Comparison of ENCODE assay signal across 11 mouse cellular contexts in genomic region chr17:29465405-29466010, GRCm38 (mm10). TPM values are rescaled to one million over a fixed set of nuclear protein-coding genes. Genes with fewer than 3 reads are reported as not detected.
DNase-seq lines count a peak whose midpoint lies in the region; ATAC-seq and TF ChIP-seq lines count a peak whose summit lies in the region.
"Had no signal": no experiment of that assay in that cellular context is flagged by ENCODE, and none has a peak within 500 bp of the region (broad histone marks: within the 10 kb centered on the region; RNA-seq: fewer than 3 reads in every experiment).

No protein-coding gene starts in this region.

- DNase-seq in intestine, embryonic 14.5 days (ENCODE audit: low spot score) = no peak
- peak; percentile 32 for DNase-seq in embryonic facial prominence, embryonic 14.5 days (ENCODE audit: low spot score)
- DNase-seq in kidney, postnatal 4 days = peak; percentile 23 to 47
- DNase-seq in testis, postnatal 14 days (ENCODE audit: low spot score) = no peak
- DNase-seq in cerebellum, postnatal 14 days = no peak
- DNase-seq in left cerebral cortex, adult 8-10 months (ENCODE audit: low spot score in 2 of 2) = no peak
- DNase-seq: gastrocnemius, postnatal 36 days; liver, embryonic 13.5 days had no signal

- H3K4me1 ChIP-seq in intestine, embryonic 14.5 days (replicated peaks; ENCODE audit: control insufficient read depth, insufficient read depth, low read length) = peaks cover 43% of the 10 kb centered on the region
- H3K4me1 ChIP-seq in intestine, embryonic 16.5 days (ENCODE audit: control insufficient read depth, insufficient read depth, low read length) = peaks cover 26% of the 10 kb centered on the region
- H3K4me1 ChIP-seq in bone marrow macrophage, adult 2 months (ENCODE audit: control insufficient read depth, insufficient read depth, low read length) = no peaks in the 10 kb centered on the region
- peaks cover 39% of the 10 kb centered on the region for H3K4me1 ChIP-seq in embryonic facial prominence, embryonic 14.5 days (ENCODE audit: control insufficient read depth, insufficient read depth, low read length)

- 27% methylated on average over 9 of the region's 9 CpGs for WGBS in intestine, embryonic 14.5 days
- WGBS in intestine, embryonic 16.5 days = 46% methylated on average over 9 of the region's 9 CpGs
- WGBS in embryonic facial prominence, embryonic 14.5 days = 26% methylated on average over 9 of the region's 9 CpGs

- no peak overlapping the region for H3K9ac ChIP-seq in intestine, embryonic 14.5 days (ENCODE audit: low read length)
- H3K9ac ChIP-seq in intestine, embryonic 16.5 days (ENCODE audit: low read depth, low read length) = no peak overlapping the region
- no peak overlapping the region for H3K9ac ChIP-seq in embryonic facial prominence, embryonic 14.5 days (ENCODE audit: low read depth, low read length)
- H3K9ac ChIP-seq: liver, embryonic 13.5 days; midbrain, embryonic 15.5 days had no signal

- H3K27me3 ChIP-seq in intestine, embryonic 14.5 days (replicated peaks; ENCODE audit: control insufficient read depth, insufficient read depth, low read length) = no peaks in the 10 kb centered on the region
- no peaks in the 10 kb centered on the region for H3K27me3 ChIP-seq in intestine, embryonic 16.5 days (replicated peaks; ENCODE audit: control insufficient read depth, insufficient read depth, low read length)
- H3K27me3 ChIP-seq in embryonic facial prominence, embryonic 14.5 days (replicated peaks; ENCODE audit: control insufficient read depth, insufficient read depth, low read length) = no peaks in the 10 kb centered on the region

- no peak for ATAC-seq in intestine, embryonic 14.5 days (replicated peaks; ENCODE audit: low FRiP score, low TSS enrichment, low read depth)
- no peak for ATAC-seq in intestine, embryonic 16.5 days
- no peak for ATAC-seq in embryonic facial prominence, embryonic 14.5 days (ENCODE audit: low read depth)
- ATAC-seq: midbrain, embryonic 15.5 days had no signal

- H3K4me3 ChIP-seq in intestine, embryonic 14.5 days (ENCODE audit: low read depth, low read length) = no peak overlapping the region
- no peak overlapping the region for H3K4me3 ChIP-seq in intestine, embryonic 16.5 days (ENCODE audit: low read length)
- H3K4me3 ChIP-seq in bone marrow macrophage, adult 2 months (ENCODE audit: insufficient read depth, low read length) = no peak overlapping the region
- H3K4me3 ChIP-seq in embryonic facial prominence, embryonic 14.5 days (ENCODE audit: low read depth, low read length) = no peak overlapping the region
- H3K4me3 ChIP-seq: liver, embryonic 13.5 days; midbrain, embryonic 15.5 days had no signal

- TF ChIP-seq CTCF in bone marrow macrophage, adult 2 months (IDR thresholded peaks at IDR 0.05; ENCODE audit: low read depth, low read length) = peak; percentile 13; the same call in 1 of the 2 replicates

- no peak for TF ChIP-seq POLR2A in bone marrow macrophage, adult 2 months (IDR thresholded peaks at IDR 0.05; ENCODE audit: borderline replicate concordance, low read depth, low read length)

- H3K4me2 ChIP-seq in intestine, embryonic 14.5 days (ENCODE audit: low read length) = no peak overlapping the region
- H3K4me2 ChIP-seq in intestine, embryonic 16.5 days (ENCODE audit: low read depth, low read length) = no peak overlapping the region
- no peak overlapping the region for H3K4me2 ChIP-seq in embryonic facial prominence, embryonic 14.5 days (ENCODE audit: low read depth, low read length)
- H3K4me2 ChIP-seq: liver, embryonic 13.5 days; midbrain, embryonic 15.5 days had no signal

- peak overlapping the region; percentile 95; the same call in 1 of the 2 replicates for H3K27ac ChIP-seq in intestine, embryonic 14.5 days (ENCODE audit: low read depth)
- no peak overlapping the region; the same call in 1 of the 2 replicates for H3K27ac ChIP-seq in intestine, embryonic 16.5 days (ENCODE audit: low read length)
- no peak overlapping the region for H3K27ac ChIP-seq in bone marrow macrophage, adult 2 months (ENCODE audit: insufficient read depth, low read depth, low read length)
- H3K27ac ChIP-seq in embryonic facial prominence, embryonic 14.5 days (replicated peaks; ENCODE audit: low read depth, low read length) = peak overlapping the region; percentile 89
- H3K27ac ChIP-seq: liver, embryonic 13.5 days; midbrain, embryonic 15.5 days had no signal

- no peaks in the 10 kb centered on the region for H3K9me3 ChIP-seq in intestine, embryonic 14.5 days (ENCODE audit: control insufficient read depth, low read length)
- H3K9me3 ChIP-seq in intestine, embryonic 16.5 days (ENCODE audit: control insufficient read depth, low read length) = no peaks in the 10 kb centered on the region
- no peaks in the 10 kb centered on the region for H3K9me3 ChIP-seq in embryonic facial prominence, embryonic 14.5 days (ENCODE audit: control insufficient read depth, low read length)
- H3K9me3 ChIP-seq: liver, embryonic 13.5 days; midbrain, embryonic 15.5 days had no signal

- no peaks in the 10 kb centered on the region for H3K36me3 ChIP-seq in intestine, embryonic 14.5 days (ENCODE audit: control insufficient read depth, insufficient read depth, low read length)
- no peaks in the 10 kb centered on the region for H3K36me3 ChIP-seq in intestine, embryonic 16.5 days (ENCODE audit: control insufficient read depth, insufficient read depth, low read length)
- H3K36me3 ChIP-seq in embryonic facial prominence, embryonic 14.5 days (ENCODE audit: control insufficient read depth, insufficient read depth, low read length) = no peaks in the 10 kb centered on the region
- H3K36me3 ChIP-seq: liver, embryonic 13.5 days; midbrain, embryonic 15.5 days had no signal

RNA-seq across cellular contexts. Expression of gene Pim1, which starts 25.0 kb away (rescaled TPM):
- polyA plus RNA-seq in intestine, embryonic 14.5 days (2014; fragmentation: Nextera tagmentation; extraction: Ambion mirVana) = 13.3 and 13.6 TPM in 2 replicates
- 11.8 and 12.8 TPM in 2 replicates for polyA plus RNA-seq in intestine, embryonic 16.5 days (2015; fragmentation: Nextera tagmentation; extraction: Ambion mirVana)
- polyA plus RNA-seq in bone marrow macrophage, adult 2 months (2012; ENCODE audit: insufficient read depth, insufficient read length, missing spikeins) = 84.5 and 85.2 TPM in 2 replicates
- polyA plus RNA-seq in embryonic facial prominence, embryonic 14.5 days (2014; fragmentation: Nextera tagmentation; extraction: Ambion mirVana) = 10.7 and 13.6 TPM in 2 replicates
- total RNA-seq in left cerebral cortex, adult 8-10 months (2022) = 1 to 10 TPM; 4.3 to 6.0 (median 5.1) TPM

Comparison
In these comparisons a context has a peak if more than half of its experiments do, and no peak if none do; other contexts are left out.
1. H3K27ac ChIP-seq: peak in intestine, embryonic 14.5 days (single experiment) and embryonic facial prominence, embryonic 14.5 days (single experiment); none in intestine, embryonic 16.5 days (single experiment) and bone marrow macrophage, adult 2 months (single experiment).
2. DNase-seq: peak in embryonic facial prominence, embryonic 14.5 days (single experiment) and kidney, postnatal 4 days (2 of 2); none in intestine, embryonic 14.5 days (single experiment), testis, postnatal 14 days (single experiment), cerebellum, postnatal 14 days (0 of 2) and left cerebral cortex, adult 8-10 months (0 of 2).